Mouse (Mus musculus): ENCODE data around the gene Sox15. TPM values are rescaled to one million over a fixed set of nuclear protein-coding genes. Genes with fewer than 3 reads are reported as not detected.
A peak's percentile ranks its signal among the peaks of the same experiment; 100 is the strongest.

Sox15 gene
- polyA plus RNA-seq, 1 experiment from 2014 or later: not detected

DNA sequence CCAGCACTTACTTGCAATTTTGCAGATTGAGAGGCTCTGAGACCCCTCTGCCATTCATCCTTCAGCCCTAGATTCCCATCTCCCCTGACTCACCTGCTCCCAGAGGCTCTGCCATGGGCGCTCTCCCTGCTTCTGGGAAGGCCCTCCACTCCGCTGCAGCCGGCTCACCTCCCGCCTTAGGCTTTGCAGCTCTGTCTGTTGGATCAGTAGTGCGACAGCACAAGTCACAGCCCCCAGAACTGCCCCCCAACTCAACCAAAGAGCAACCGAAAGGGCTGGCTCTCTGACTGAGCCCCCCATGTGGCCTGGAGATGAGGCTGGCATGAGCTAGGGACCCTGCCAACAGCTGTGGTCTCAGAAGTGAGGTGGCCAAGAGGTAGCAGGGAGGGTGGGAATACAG lies 29.8 kb downstream of the Sox15 start:
- H3K9me3 ChIP-seq: no peaks in the 10 kb centered on the region
- WGBS: 78% methylated on average over 6 of the region's 6 CpGs
- peak overlapping the region; percentile 13; the same call in 1 of the 2 replicates for H3K4me3 ChIP-seq
- H3K27me3 ChIP-seq (ENCODE audit: poor library complexity, severe bottlenecking): 0 out of 2 replicates have a peak, but pooled peaks cover 13% of the 10 kb centered on the region
- peak overlapping the region; percentile 65; the same call in 1 of the 2 replicates for H3K27ac ChIP-seq
- H3K4me1 ChIP-seq: peaks cover 56% of the 10 kb centered on the region
- no peak for DNase-seq (ENCODE audit: extremely low spot score, low spot score)
- H3K36me3 ChIP-seq (replicated peaks): peaks cover 7% of the 10 kb centered on the region

- peak within 1 kb of the TSS; percentile 13; the same call in 1 of the 2 replicates for H3K4me3 ChIP-seq
- 65% methylated on average over 10 of the region's 10 CpGs for WGBS
- no peak for DNase-seq (ENCODE audit: extremely low spot score, low spot score)
Observed at GRCm38 (mm10) chr11:69685526-69686148, 30.5 kb downstream of the Sox15 start, which contains the start of gene Tnfsf13. Gene Tnfsf13, minus strand, starts transcription at chr11:69685784.

GRCm38 (mm10) chr11:69686377-69686776 lies 31.3 kb downstream of the Sox15 start:
- 26% methylated on average over 4 of the region's 4 CpGs for WGBS
- 0 out of 2 replicates have a peak, but pooled peaks cover 13% of the 10 kb centered on the region for H3K27me3 ChIP-seq (ENCODE audit: poor library complexity, severe bottlenecking)
- peak overlapping the region; percentile 10; the same call in 1 of the 2 replicates for H3K4me3 ChIP-seq
- no peaks in the 10 kb centered on the region for H3K36me3 ChIP-seq (replicated peaks)
- H3K4me1 ChIP-seq: peaks cover 42% of the 10 kb centered on the region
- H3K9me3 ChIP-seq: no peaks in the 10 kb centered on the region
- DNase-seq (ENCODE audit: extremely low spot score, low spot score): no peak
- H3K27ac ChIP-seq: peak overlapping the region; percentile 40; the same call in 1 of the 2 replicates

More at GRCm38 (mm10) chr11:69685526-69686148, 30.5 kb downstream of the Sox15 start, which contains the start of gene Tnfsf13:
- Histone ChIP-seq H3K27ac (peak within 1 kb of the TSS; percentile 65), H3K4me1 (peaks cover 49% of the 10 kb centered on the region), H3K36me3 (replicated peaks) (no peaks in the 10 kb centered on the region), H3K27me3 (ENCODE audit: poor library complexity, severe bottlenecking) (0 out of 2 replicates have a peak, but pooled peaks cover 13% of the 10 kb centered on the region), H3K9me3 (no peaks in the 10 kb centered on the region)

- H3K4me3 ChIP-seq: peak overlapping the region; percentile 10; the same call in 1 of the 2 replicates
Observed at GRCm38 (mm10) chr11:69687061-69687460, 31.9 kb downstream of the Sox15 start.

DNA sequence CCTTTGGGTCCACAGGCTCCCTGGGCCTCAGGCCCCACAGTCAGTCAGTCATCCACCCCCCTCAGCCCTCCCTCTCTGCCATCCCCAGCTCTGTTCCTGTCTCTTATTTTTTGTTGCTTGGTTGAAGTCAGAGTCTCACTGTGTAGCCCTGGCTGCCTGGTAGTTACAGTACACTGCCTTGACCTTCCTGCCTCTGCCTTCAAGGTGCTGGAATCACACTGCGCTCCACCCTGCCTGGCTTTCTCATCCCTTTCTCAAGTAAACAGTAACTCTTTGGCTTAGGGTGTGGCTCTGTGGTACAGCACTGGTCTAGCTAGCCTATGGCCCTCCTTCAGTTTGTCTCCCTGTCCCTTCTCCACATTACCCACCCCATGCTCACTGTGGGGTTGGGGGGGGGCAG lies 34.8 kb downstream of the Sox15 start:
- H3K36me3 ChIP-seq (replicated peaks): no peaks in the 10 kb centered on the region
- H3K27me3 ChIP-seq (ENCODE audit: poor library complexity, severe bottlenecking): 0 out of 2 replicates have a peak, but pooled peaks cover 15% of the 10 kb centered on the region
- 100% methylated on average over 1 of the region's 1 CpGs for WGBS
- no peak for DNase-seq (ENCODE audit: extremely low spot score, low spot score)
- no peaks in the 10 kb centered on the region for H3K9me3 ChIP-seq
- H3K27ac ChIP-seq: no peak overlapping the region
- no peak overlapping the region for H3K4me3 ChIP-seq
- H3K4me1 ChIP-seq: peaks cover 27% of the 10 kb centered on the region

More at GRCm38 (mm10) chr11:69687061-69687460, 31.9 kb downstream of the Sox15 start:
- H3K36me3 ChIP-seq (replicated peaks): no peaks in the 10 kb centered on the region
- peak overlapping the region; percentile 40; the same call in 1 of the 2 replicates for H3K27ac ChIP-seq
- H3K4me1 ChIP-seq: peaks cover 37% of the 10 kb centered on the region
- 0 out of 2 replicates have a peak, but pooled peaks cover 13% of the 10 kb centered on the region for H3K27me3 ChIP-seq (ENCODE audit: poor library complexity, severe bottlenecking)
- H3K9me3 ChIP-seq: no peaks in the 10 kb centered on the region
- WGBS: 64% methylated on average over 5 of the region's 5 CpGs
- no peak for DNase-seq (ENCODE audit: extremely low spot score, low spot score)

DNA sequence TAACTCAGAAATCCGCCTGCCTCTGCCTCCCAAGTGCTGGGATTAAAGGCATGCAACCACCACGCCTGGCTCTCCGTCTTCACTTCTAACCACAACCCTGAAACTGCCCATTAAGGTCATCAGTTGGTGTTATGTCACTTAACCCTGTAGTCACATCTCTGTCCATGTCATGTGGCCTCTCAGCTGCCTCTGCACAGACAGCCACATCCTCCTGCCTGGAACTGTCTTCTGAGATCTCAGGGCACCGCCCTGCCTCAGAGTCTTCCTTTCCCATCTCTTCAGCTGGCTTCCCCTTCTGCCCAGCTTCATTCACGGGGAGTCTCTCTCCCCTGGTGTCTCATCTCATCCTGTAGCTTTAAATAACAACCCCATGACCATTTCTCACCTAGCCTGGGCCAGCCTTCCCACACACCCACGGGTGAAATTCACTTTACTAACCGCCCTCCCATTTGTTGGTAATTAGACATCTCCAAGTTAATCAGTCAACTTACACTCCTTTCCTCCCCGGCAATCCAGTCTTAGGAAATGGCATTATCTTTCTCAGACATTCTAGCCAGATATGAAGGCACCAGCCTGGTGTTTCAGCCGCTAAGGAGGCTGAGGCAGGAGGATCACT lies 37.2 kb downstream of the Sox15 start:
- no peak for DNase-seq (ENCODE audit: extremely low spot score, low spot score)
- Histone ChIP-seq H3K4me1 (peaks cover 19% of the 10 kb centered on the region), H3K36me3 (replicated peaks) (no peaks in the 10 kb centered on the region), H3K27me3 (ENCODE audit: poor library complexity, severe bottlenecking) (peaks cover 11% of the 10 kb centered on the region; the same call in 1 of the 2 replicates), H3K27ac (no peak overlapping the region), H3K4me3 (no peak overlapping the region), H3K9me3 (no peaks in the 10 kb centered on the region)
- WGBS: 86% methylated on average over 9 of the region's 9 CpGs

DNA sequence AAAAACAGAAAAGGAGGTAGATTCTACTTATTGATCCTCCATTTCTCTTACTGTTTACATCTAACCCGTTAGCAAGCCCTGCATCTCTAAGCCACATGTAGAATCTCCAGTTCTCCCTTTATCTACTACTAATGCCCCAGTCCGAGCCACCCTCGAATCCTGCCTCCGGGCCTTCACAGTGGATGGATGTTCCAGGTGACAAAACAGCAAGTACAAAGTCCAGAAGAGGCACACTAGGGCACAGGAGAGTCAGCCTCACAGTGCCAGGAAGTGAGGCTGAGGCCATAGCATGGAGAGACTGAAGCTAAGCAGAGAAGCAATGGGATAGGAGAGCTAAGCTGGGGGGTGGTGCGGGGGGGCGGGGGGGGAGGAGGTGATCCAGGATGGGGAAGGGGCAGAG lies 37.7 kb downstream of the Sox15 start:
- Histone ChIP-seq H3K27me3 (ENCODE audit: poor library complexity, severe bottlenecking) (peaks cover 11% of the 10 kb centered on the region; the same call in 1 of the 2 replicates), H3K36me3 (replicated peaks) (no peaks in the 10 kb centered on the region), H3K4me3 (no peak overlapping the region), H3K4me1 (peaks cover 19% of the 10 kb centered on the region), H3K27ac (no peak overlapping the region), H3K9me3 (no peaks in the 10 kb centered on the region)
- DNase-seq (ENCODE audit: extremely low spot score, low spot score): no peak
- 87% methylated on average over 6 of the region's 6 CpGs for WGBS

DNA sequence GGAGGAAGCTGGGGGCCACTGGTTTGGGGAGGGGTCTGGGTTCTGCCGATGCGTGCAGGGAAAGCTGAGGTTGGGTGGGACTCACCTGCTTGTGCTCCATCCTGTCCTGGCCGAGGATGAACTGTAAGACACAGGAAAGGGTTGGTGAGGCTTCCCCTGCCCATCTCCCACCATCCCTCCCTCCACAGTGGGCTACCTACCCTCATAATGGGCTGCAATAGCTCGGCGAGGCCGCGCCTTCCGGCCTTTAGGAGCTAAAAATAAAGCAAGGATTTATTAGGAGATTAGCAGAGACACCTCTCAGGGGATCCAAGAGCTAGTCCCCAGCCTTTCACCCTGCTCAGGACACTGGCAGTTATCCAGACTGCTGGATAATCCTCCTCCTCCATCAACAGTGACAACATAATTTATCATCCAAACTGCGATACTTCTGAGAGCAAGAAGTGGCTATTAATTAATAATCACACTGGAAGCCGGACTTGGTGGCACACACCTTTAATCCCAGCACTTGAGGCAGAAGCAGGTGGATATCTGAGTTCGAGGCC lies 38.4 kb downstream of the Sox15 start:
- Histone ChIP-seq H3K9me3 (no peaks in the 10 kb centered on the region), H3K27ac (no peak overlapping the region), H3K4me3 (no peak overlapping the region), H3K4me1 (peaks cover 19% of the 10 kb centered on the region), H3K36me3 (replicated peaks) (no peaks in the 10 kb centered on the region), H3K27me3 (ENCODE audit: poor library complexity, severe bottlenecking) (peaks cover 11% of the 10 kb centered on the region; the same call in 1 of the 2 replicates)
- WGBS: 67% methylated on average over 11 of the region's 11 CpGs
- DNase-seq (ENCODE audit: extremely low spot score, low spot score): no peak

GRCm38 (mm10) chr11:69695046-69695360 lies 39.9 kb downstream of the Sox15 start:
- Histone ChIP-seq H3K4me3 (peak overlapping the region; percentile 62), H3K9me3 (no peaks in the 10 kb centered on the region), H3K36me3 (replicated peaks) (no peaks in the 10 kb centered on the region), H3K27ac (peak overlapping the region; percentile 87), H3K4me1 (peaks cover 19% of the 10 kb centered on the region), H3K27me3 (ENCODE audit: poor library complexity, severe bottlenecking) (peaks cover 11% of the 10 kb centered on the region; the same call in 1 of the 2 replicates)
- WGBS: 24% methylated on average over 6 of the region's 6 CpGs
- DNase-seq (ENCODE audit: extremely low spot score, low spot score): no peak

- Histone ChIP-seq H3K36me3 (replicated peaks) (no peaks in the 10 kb centered on the region), H3K27me3 (ENCODE audit: poor library complexity, severe bottlenecking) (peaks cover 11% of the 10 kb centered on the region; the same call in 1 of the 2 replicates), H3K4me1 (peaks cover 19% of the 10 kb centered on the region), H3K27ac (peak within 1 kb of the TSS; percentile 87), H3K9me3 (no peaks in the 10 kb centered on the region), H3K4me3 (peak within 1 kb of the TSS; percentile 62)
- WGBS: 2% methylated on average over 40 of the region's 41 CpGs
- peak; percentile 47 for DNase-seq (ENCODE audit: extremely low spot score, low spot score)
Observed at GRCm38 (mm10) chr11:69695361-69696181, 40.5 kb downstream of the Sox15 start, which contains the start of the genes Tnfsf12 and Tnfsfm13. Gene Tnfsf12, minus strand, starts transcription at chr11:69695849. Gene Tnfsfm13, minus strand, starts transcription at chr11:69696098.

DNA sequence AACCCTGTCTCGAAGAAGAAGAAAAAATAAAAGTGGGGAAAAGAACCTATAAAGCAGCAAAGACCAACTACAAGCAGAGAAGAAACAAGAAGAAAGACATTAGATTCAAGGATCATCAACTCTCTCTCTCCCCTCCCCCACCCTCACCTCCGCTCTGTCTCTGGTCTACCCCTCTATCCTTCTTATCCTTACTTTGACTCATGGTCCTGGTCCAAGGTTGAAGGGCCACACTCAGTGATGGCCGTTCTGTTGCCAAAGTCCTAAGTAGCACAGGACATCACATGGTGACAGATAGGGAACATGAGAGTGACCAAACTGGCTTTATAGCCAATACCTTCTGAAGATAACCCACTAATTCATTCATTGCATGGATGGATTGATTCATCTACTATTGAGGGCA lies 42.3 kb downstream of the Sox15 start:
- 85% methylated on average over 3 of the region's 3 CpGs for WGBS
- Histone ChIP-seq H3K27ac (no peak overlapping the region), H3K9me3 (no peaks in the 10 kb centered on the region), H3K36me3 (replicated peaks) (no peaks in the 10 kb centered on the region), H3K4me1 (peaks cover 19% of the 10 kb centered on the region), H3K4me3 (no peak overlapping the region), H3K27me3 (ENCODE audit: poor library complexity, severe bottlenecking) (peaks cover 11% of the 10 kb centered on the region; the same call in 1 of the 2 replicates)
- DNase-seq (ENCODE audit: extremely low spot score, low spot score): no peak

DNA sequence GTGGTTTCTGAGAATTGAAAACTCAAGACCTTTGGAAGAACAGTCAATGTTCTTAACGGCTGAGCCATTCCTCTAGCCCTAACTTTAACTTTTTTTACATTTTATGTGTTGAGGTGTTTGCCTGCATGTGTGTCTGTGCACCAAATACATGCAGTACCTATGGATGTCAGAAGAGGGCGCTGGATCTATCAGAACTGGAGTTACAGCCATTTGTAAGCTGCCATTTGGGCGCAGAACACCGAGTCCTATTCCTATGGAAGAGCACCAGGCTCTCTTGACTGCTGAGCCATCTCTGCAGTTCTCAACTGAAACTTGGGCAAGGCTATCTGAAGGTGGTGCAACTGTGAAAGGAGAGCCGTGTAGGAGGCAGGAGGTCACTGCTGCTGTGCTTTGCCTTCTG lies 43.5 kb downstream of the Sox15 start:
- no peaks in the 10 kb centered on the region for H3K9me3 ChIP-seq
- no peak for DNase-seq (ENCODE audit: extremely low spot score, low spot score)
- 74% methylated on average over 5 of the region's 5 CpGs for WGBS
- H3K4me3 ChIP-seq: no peak overlapping the region
- H3K36me3 ChIP-seq (replicated peaks): no peaks in the 10 kb centered on the region
- peaks cover 16% of the 10 kb centered on the region for H3K4me1 ChIP-seq
- no peak overlapping the region for H3K27ac ChIP-seq
- peaks cover 11% of the 10 kb centered on the region; the same call in 1 of the 2 replicates for H3K27me3 ChIP-seq (ENCODE audit: poor library complexity, severe bottlenecking)
